Mouse (Mus musculus) layer of hippocampus, postnatal 14 days (tissue): ENCODE measurements around the gene Prelid3b. TPM values are rescaled to one million over a fixed set of nuclear protein-coding genes. Genes with fewer than 3 reads are reported as not detected.

Experiments
- DNase-seq, 2 experiments: peaks; one replicate each; pipeline ENCODE4 v3.0.0; 2021 to 2022; ENCODE audit warnings: low spot score in 2 of 2, mixed read lengths in 1 of 2
- total RNA-seq, 2 experiments: library from RNA; stranded (reverse); gene quantifications; 2 replicates each; pipeline ENCODE4 v1.2.3; 2021

Gene Prelid3b
- total RNA-seq, 2 experiments from 2014 or later = 41.3 to 42.5 TPM

- peak; percentile 94 to 97 for DNase-seq
These were observed 8.9 kb downstream of the Prelid3b start, which contains the start of gene Atp5e for GRCm38 (mm10) chr2:174463789-174464523. TSS of gene Atp5e (minus strand) at chr2:174464105.

- DNase-seq = no peak
These were observed 9.5 kb downstream of the Prelid3b start for GRCm38 (mm10) chr2:174463370-174463769.

GRCm38 (mm10) chr2:174459365-174459764, 13.5 kb downstream of the Prelid3b start:
- no peak for DNase-seq

- no peak for DNase-seq
These were observed 19.2 kb downstream of the Prelid3b start for GRCm38 (mm10) chr2:174453681-174454080.

DNA sequence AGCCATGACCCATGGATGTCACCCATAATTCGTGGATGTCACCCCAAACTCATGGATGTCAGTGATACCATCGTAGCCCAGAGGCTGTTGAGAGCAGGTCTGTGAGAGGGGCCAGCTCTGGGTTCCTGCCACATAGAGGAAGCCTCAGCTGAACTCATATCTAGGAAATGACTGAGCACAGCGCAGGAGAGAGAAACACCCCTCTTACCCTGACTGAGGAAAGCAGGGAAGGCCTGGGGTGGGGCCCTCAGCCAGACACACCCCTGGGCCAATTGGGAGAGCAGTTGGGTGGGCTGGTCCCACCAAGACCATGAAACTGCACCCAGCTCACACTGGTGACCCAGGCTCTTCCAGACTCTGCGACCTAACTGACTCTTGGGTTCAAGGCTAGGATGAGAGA, 22.5 kb downstream of the Prelid3b start, which contains the start of gene Tubb1:
Gene Tubb1, plus strand, starts transcription at position 343 of the 400 bp plus-strand sequence.
- no peak for DNase-seq

GRCm38 (mm10) chr2:174448405-174448804, 24.5 kb downstream of the Prelid3b start:
- DNase-seq = no peak

- no peak for DNase-seq
These were observed 26.0 kb downstream of the Prelid3b start for GRCm38 (mm10) chr2:174446905-174447304.

DNA sequence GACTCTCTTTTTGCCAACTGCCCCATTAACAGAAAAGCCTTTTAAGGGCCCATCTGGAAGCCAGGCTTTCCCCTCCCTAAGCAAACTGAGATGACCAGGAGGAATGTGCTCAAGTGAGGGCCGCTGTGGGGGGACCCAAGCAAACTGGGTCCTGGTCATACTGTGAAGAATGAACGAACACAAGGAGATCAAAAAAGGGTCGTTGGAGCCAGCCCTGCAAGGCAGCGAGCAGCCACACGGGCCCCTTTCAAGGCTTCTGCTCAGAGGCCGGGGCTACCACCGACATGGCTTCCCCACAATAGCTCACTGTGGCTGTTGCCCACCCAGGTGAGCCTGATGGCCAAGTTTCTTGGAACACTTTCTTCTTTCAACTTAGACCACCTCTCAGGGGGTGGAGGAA, 26.4 kb downstream of the Prelid3b start:
- no peak for DNase-seq

DNA sequence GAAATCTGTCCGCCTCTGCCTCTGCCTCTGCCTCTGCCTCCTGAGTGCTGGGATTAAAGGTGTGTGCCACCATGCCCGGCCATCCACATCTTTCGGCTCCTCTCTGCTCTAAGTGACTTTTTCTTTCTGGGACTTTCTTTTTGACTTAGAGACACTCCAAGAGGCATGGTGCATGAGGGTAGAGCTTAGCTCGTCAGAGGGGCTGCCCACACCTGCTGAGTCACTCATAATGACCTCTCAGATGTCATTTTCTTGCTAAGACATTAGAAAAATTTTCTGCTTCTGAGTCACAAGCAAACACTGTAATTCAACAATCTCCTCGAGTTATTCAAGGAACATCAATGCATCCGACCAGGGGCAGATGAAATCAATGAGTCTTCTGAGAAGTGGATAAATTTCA, 27.9 kb downstream of the Prelid3b start:
- no peak for DNase-seq

DNA sequence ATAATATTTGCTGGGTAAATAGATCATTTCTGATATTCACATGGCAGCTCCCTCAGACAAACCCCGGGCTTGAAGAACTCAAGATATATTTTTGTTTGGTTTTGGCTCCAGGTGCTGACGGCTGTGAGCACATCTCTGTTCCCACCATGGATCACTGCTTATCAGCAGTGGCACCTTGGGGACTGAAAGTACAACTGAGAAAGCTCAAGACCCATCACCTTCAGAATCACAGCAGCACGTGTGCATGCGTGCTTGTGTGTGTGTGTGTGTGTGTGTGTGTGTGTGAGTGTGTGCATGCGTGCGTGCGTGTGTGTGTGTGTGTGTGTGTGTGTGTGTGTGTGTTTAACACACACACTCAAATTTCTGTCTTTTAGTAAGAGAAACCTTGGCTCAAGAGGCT, 28.5 kb downstream of the Prelid3b start:
- DNase-seq = no peak

- no peak for DNase-seq
These were observed 29.8 kb downstream of the Prelid3b start for GRCm38 (mm10) chr2:174443046-174443445.

- no peak for DNase-seq
These were observed 30.4 kb downstream of the Prelid3b start for GRCm38 (mm10) chr2:174442460-174442859.

GRCm38 (mm10) chr2:174441898-174442297, 31.0 kb downstream of the Prelid3b start:
- DNase-seq = no peak

DNA sequence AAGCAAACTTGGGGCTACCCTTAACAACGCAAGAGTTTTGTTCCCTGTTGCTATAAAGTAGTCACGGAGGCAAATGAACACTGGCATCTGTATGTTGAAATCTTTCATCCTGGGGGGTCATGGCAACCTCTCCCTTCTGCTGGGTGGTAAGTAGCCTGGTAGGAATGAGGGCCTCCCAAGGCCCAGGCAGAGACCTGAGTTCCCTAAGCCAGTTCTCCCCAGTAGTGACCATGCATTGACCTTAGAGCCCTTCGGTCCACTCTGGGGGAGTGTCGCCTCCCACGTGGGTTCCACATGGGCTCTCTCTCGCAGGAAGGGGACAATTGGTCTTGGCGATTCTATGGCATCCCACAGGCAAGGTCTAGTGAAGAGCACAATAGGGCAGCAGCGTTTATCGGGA, 32.9 kb downstream of the Prelid3b start:
- DNase-seq = no peak

GRCm38 (mm10) chr2:174439450-174439838, 33.4 kb downstream of the Prelid3b start:
- DNase-seq = no peak

DNA sequence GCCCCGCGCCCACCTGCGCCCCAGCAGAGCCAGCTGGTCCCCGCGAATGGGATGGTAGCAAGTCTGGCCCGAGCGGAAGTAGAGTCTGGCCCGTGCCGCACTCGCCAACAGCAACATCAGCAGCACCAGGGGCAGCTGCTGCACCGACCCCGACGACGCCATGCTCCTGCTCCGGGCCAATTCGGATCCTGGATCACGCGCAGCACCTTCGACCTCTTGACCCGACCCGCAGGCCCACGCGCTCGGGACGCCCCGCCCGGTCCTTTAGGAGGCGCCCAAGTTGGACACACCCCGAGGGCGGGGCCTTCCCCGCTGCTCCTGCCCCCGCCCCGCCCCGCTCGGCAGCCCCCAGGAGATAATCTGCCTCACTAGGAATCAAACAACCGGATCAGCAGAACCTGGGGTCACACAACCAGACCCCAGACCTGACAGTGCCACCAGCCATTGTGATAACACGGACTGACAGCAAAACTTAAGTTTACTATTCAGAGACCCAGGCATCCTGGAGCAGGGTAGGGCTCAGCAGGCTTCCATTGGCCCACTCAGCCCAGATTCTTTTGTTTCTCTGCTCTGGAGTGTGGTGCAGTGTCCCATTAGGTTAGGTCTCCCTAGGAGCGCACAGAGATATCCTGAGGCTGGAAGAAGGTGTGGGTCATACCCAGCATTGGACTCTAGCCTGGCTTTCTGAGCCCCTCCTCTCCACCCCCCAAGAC, 34.0 kb downstream of the Prelid3b start, which contains the start of gene Ctsz:
Gene Ctsz, minus strand, starts transcription at position 303 of the 713 bp plus-strand sequence.
- DNase-seq = peak in 1 of 2 experiments; percentile 16

- no peak for DNase-seq
These were observed 34.7 kb downstream of the Prelid3b start for GRCm38 (mm10) chr2:174438181-174438580.

GRCm38 (mm10) chr2:174437697-174437982, 35.2 kb downstream of the Prelid3b start:
- DNase-seq = peak in 1 of 2 experiments; percentile 15

DNA sequence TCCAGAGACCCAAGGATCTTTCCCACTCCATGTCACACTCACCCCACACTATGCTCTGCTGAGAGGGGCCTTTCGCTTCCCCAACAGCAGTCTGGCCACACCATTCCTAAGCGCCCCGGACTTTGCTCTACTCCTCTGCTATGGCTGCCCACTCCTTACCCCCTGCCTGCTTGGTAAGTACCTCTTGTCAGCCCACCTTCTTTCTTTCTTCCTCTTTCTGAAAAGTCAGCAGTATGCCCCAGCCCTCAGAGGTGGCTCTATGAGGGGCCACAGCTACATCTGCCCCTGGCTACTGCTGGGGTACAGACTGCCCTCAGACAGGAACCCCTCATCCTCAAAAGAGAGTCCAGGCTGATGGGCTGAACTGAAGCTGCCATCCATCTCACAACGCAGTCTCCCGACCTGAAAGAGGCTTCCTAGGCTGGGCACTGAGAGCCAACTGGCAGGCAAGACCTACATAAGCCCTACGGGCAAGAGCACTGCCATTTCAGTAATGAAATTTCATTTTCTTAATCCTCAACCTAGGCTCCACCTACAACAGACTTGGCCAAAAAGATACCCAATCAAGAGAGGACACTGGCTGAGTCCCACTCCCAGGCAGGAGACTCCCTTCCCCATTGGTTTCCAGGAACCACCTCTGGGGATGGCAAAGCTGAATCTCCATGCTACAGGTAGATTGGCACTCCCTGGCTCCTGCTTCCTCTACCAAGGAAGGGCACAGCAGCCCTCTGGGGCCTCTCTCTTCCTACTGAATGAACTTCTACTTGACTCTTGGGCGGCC, 35.8 kb downstream of the Prelid3b start:
- DNase-seq = no peak

DNA sequence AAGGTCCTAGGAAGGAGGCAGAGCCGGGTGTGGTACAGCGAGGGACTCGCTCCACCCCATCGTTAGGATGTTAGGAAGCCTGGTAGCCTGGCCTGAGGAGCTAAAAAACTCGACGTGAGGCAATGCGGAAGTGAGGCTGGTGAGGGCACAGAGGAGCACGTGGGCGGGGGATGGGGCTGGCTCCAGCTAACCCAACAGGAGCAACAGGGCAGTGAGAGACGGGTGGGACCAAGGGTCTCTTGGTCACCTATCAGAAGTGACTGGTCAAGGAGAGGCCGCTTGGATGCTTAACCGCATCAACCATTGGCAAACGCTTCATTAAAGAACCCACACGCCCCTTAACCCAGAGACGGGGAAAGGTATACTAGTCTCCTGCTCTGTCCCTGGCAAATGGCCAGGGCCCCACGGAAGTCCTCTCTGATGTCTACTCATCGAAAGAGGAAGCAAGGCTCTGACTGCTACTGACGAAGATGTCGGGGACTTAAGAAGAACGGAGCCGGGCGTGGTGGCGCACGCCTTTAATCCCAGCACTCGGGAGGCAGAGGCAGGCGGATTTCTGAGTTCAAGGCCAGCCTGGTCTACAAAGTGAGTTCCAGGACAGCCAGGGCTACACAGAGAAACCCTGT, 36.7 kb downstream of the Prelid3b start:
- DNase-seq = no peak

DNA sequence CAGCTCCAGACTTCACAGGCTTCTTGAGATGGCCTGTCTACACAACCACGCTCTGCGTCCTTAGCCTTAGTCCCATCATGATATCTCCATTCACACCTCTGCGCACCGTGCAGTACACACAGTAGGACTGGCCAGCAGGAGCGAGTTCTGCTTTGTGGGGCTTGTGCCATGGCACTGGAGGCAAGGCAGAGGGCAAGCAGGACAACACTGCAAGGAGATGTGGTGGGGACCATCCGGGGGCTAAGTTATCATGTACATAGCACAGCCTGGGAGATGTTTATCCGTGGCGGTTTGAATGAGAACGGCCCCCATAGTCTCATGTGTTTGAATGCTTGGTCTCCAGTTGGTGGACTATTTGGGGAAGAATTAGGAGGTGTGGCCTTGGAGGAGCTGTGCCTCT, 37.9 kb downstream of the Prelid3b start:
- no peak for DNase-seq
